Mouse (Mus musculus): ENCODE measurements around the gene Fkbp5.

Fkbp5 gene

GRCm38 (mm10) chr17:28502196-28502821, 15.0 kb downstream of the Fkbp5 start:
- DNase-seq, result no peak

DNA sequence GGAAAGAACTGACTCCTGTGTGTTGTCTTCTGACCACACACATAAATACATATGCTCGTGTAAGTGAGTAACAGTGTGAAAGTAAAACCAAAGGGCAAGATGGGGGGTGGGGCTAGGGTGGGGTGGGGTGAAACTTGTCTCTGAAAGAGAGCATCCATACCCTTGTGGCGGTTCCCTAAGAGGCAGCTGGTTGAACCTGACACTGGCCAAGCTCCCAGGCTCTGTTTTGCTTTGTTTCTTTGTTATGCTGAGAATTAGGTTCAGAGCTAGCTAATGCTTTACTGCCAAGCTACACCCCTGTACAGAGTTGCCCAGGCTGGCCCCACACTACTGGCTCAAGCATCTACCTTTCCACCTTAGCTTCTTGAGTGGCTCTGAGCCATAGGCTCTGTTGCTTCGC, 16.9 kb downstream of the Fkbp5 start:
- DNase-seq, result no peak

DNA sequence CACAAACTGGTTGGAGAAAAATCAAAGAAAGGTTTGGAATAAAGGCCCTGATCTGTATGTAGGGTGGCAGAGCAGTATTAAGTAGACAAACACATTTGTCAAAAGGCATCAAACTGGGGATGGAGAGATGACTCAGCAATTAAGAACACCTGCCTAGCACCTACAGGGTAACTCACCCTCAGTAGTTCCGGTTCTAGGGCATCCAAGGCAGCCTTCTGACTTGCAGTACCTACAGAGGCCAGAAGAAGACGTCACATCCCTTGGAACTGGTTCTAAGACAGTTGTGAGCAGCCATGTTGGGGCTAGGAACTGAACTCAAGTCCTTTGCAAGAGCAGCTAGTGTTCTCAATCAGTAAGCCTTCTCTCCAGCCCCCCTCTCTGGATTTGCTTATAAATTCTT, 18.1 kb downstream of the Fkbp5 start:
- DNase-seq, result no peak

- no peak for DNase-seq
Measured at GRCm38 (mm10) chr17:28495832-28496231, 21.5 kb downstream of the Fkbp5 start.

DNA sequence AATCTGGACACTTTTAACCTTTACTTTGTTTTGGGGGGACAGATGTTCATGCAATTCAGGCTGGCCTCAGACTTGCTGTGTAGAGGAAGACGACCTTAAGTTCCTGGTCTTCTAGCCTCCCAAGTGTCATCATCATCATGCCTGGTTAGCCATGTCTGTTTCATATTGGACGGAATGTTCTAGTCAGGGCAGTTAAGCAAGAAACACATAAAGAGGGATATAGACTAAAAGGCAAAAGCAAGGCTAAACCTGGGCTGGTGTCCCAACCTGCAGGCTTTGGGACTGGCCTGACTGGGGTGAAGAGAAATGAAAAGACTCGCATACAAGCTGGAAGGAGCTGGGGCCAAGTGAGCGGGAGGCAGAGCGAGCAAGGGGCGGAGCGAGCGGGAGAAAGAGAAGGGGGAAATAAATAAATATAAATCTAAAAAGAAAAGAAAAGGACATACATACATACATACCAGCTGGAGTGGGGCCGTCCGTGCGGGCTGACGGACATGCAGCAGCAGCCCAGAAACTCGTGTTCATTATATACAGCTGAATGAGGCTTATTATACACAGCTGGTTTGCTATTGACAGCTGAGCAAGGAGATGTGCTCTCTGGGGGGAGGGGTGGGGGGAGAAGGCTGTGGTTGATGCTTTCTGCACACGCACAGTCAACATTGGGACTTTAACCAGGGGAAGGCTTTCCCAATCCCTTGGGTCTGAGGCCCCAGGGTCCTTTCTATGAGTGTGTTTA, 26.1 kb downstream of the Fkbp5 start:
- DNase-seq, result no peak

DNA sequence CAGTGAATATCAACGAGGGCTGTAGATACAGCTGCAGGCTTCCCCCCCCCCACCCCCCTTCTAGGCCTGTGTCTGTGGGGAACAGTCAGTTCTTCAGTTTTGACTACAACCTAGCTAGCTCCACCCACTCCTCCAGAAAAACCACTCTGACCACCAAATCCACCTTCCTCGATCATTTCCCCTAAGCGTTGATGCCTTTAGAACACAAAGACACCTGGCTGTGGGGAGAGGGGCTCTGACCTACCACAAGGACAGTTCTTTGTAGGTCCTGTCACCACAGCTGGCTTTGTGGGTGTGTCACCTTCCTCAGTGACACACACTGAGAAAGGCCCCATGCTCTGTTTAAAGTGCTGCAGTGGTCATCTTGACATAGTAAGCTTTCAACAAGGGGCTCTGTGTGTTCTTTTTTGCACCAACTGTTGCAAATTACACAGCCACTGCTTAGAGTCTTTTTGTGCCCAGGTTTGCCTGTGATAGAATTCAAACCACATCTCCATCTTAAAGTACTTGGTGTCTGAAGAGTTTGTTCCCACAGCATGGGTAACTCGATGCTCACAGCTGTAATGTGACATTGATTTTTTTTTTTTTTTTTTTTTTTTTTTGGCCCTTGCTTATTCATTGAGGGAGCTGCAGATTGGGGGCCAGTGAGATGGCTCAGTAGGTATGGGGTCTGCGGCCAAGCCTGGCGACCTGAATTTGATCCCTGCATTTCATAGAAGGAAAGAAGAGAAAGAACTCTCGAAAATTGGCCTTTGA, 28.9 kb downstream of the Fkbp5 start:
- DNase-seq, result no peak

DNA sequence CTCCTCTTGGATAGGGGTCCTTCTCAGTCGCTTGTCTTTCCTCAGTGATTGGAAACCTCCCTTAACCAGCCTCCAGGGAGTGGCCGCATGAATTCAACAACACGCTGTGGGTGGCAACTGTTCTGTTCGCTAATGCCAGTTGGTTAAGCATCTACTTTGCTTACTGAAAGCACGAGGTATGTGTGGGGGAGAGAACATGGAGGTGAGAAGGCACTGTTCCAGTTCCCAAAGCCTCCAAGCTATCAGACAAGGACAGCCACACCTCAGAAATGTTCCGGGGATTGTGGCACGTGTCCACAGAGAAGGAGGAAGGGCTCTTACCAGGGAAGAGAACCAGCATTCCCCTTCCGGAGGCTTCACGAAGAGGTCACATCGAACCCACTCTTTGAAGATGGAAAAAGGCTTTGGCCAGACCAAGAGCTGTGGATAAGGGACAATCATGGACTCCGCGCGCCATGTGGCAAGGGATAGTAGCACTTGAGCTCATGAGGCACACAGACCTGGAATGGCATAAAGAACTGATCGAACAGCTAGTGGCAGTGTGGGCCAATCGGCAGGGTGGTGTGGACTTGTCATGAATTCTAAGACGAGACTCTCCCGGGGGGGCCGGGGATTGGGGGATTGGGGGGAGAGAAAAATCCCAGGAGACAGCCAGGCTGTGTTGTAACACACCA, 29.6 kb downstream of the Fkbp5 start:
- no peak for DNase-seq

GRCm38 (mm10) chr17:28486720-28487119, 30.6 kb downstream of the Fkbp5 start:
- no peak for DNase-seq

GRCm38 (mm10) chr17:28485977-28486400, 31.3 kb downstream of the Fkbp5 start:
- peak; percentile 99 for DNase-seq

DNA sequence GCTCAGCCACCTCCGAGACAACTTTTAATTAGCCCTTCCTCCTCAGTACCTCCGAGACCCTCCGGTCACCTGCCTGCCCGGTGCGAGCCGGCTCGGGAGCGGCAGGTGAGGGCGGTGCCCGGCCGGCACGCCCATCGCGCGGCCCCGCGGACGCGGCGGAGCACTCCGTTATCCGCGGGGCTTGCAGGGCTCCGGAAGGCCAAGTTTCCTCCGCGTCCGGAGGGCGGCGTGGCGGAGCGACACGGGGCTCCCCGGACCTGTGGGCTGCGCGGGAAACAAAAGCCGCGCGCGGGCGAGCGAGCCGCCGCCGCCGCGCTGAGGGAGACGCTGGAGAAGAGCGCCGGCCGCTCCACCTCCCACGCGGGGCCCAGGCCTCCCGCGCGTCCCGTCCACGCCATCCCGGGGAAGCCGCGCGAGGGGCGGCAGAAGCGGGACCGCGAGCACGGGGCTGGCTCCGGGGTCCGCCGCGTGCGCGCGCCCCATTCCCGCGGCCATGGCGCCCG, 31.8 kb downstream of the Fkbp5 start:
- DNase-seq, result peak; percentile 62 to 77

DNA sequence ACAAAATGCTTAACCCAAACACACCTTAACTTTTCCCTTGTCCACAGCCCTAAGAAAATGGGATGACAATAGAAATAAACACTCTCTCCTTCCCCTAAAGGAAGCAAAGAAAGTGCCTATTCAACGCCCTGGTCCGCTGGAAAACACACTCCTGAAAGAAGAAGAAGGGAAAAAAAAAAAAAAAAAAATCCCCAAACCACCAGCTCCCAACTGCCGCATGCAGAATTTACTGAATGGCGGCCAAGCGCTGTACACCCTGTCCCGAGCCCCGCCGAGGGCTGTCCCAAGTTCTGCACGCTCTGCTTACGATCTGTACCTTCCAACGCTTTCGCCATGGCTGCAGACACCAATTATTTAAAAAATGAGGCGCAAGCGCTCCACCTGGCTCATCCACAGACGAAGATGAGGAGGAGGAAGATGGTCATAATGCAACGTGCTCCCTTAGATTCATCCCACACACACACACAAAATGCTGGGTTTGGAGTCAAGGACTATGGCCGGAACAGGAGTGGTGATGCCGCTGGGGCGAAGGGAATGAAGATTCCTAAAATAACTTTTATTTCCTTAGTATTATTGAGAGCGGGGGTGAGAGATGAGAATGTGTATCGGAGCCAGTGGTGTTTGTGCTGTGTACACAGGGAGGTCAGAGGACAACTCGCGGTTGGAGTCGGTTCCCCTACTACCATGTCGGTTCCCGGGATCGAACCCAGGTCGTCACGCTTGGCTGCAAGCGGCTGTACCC, 32.5 kb downstream of the Fkbp5 start:
- DNase-seq, result peak; percentile 69 to 75

DNA sequence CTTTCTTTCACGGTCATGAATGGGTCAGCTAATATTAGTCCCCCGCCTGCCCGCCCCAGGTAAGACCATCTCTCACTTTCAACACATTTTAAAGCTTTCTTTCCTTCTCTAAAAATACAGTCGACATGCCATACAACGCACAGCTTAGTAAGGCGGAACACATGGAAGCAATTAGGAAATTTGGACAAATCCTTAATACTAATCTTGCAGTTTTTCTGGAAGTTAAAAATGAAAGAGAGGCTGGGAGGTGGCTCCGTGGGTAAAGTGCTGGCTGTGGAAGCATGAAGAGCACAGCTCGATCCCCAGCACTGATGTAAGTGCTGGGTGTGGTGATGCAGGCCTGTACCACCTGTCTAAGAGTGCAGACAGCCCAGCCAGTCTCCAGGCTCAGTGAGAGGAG, 39.9 kb downstream of the Fkbp5 start:
- no peak for DNase-seq

GRCm38 (mm10) chr17:28476441-28476840, 40.9 kb downstream of the Fkbp5 start:
- no peak for DNase-seq

GRCm38 (mm10) chr17:28475593-28476325, 41.6 kb downstream of the Fkbp5 start:
- DNase-seq, result no peak

GRCm38 (mm10) chr17:28472696-28473095, 44.6 kb downstream of the Fkbp5 start:
- no peak for DNase-seq

- DNase-seq, result no peak
Measured at GRCm38 (mm10) chr17:28470876-28471275, 46.5 kb downstream of the Fkbp5 start.

- peak in 1 of 2 experiments; percentile 20 for DNase-seq
Measured at GRCm38 (mm10) chr17:28467749-28468148, 49.6 kb downstream of the Fkbp5 start.

GRCm38 (mm10) chr17:28465968-28466367, 51.4 kb downstream of the Fkbp5 start:
- no peak for DNase-seq

GRCm38 (mm10) chr17:28463701-28464443, 53.5 kb downstream of the Fkbp5 start:
- DNase-seq, result no peak

DNA sequence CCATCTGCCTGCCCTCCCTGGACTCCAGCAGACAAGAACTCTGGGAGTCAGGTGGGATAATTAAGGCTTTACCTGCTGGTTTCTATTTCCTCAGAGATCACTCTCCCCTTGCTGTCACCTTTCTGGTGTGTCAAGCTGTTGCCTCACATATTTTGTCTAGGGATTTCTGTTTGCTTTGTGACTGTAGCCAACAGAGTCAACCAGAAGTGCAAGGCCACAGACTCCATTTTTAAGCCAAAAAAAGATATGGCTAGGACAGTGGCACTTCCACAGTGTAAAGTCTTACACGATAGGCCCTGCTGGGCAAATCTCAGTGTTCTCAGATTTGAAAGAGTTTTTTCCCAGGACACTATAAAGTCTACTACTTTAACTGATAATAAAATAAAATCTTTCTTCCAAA, 56.9 kb downstream of the Fkbp5 start:
- DNase-seq, result no peak

GRCm38 (mm10) chr17:28455098-28455497, 62.2 kb downstream of the Fkbp5 start:
- peak; percentile 52 to 60 for DNase-seq

Measured in kidney, postnatal 4 days (tissue).